Mouse (Mus musculus) testis, adult 2 months (tissue): ENCODE data around the gene Ltbp4.

Experiments used
- CTCF ChIP-seq: fragments of 200-500 bp; IDR thresholded peaks from 2 replicates; pipeline ENCODE4 v1.5.1; 2012; ENCODE audit warnings: low read depth, mild to moderate bottlenecking, inconsistent platforms, low read length, moderate library complexity; ENCODE audit not compliant: control insufficient read depth, insufficient read depth, insufficient replicate concordance
- POLR2A ChIP-seq: fragments of 200-500 bp; IDR thresholded peaks from 2 replicates; pipeline ENCODE4 v1.6.1; 2012; ENCODE audit warnings: low read depth, mild to moderate bottlenecking, inconsistent platforms, low read length, moderate library complexity; ENCODE audit not compliant: control insufficient read depth

- TF ChIP-seq CTCF (no peak), POLR2A (no peak)
Measured at GRCm38 (mm10) chr7:27367976-27368375, 30.5 kb upstream of the Ltbp4 start.
